Mouse (Mus musculus): ENCODE results near the gene Arx. TPM values are rescaled to one million over a fixed set of nuclear protein-coding genes. Genes with fewer than 3 reads are reported as not detected.

Gene Arx
- 0.65 TPM for polyA plus RNA-seq (2015; fragmentation: Illumina TruSeq; extraction: RNeasy Lipid Tissue Mini Kit (QIAGEN cat#74804); ENCODE audit: insufficient read depth, low read depth, low replicate concordance)

GRCm38 (mm10) chrX:93286291-93286893 lies at the start of gene Arx:
Gene Arx, plus strand, starts transcription at chrX:93286445.

Measured in pancreas, adult 10 weeks (tissue).